Mouse (Mus musculus) embryonic fibroblast, embryonic 13.5 days (primary cell): Measurements from ENCODE around the gene Gucy1b2.

ENCODE experiments used
- CTCF ChIP-seq: IDR thresholded peaks from 2 replicates; pipeline ENCODE4 v1.5.1; 2011; ENCODE audit warnings: mild to moderate bottlenecking, control low read depth, low read length, moderate library complexity, borderline replicate concordance; ENCODE audit not compliant: insufficient read depth
- POLR2A ChIP-seq: IDR thresholded peaks from 2 replicates; pipeline ENCODE4 v1.6.1; 2011; ENCODE audit warnings: low read depth, mild to moderate bottlenecking, control low read depth, low read length, moderate library complexity

DNA sequence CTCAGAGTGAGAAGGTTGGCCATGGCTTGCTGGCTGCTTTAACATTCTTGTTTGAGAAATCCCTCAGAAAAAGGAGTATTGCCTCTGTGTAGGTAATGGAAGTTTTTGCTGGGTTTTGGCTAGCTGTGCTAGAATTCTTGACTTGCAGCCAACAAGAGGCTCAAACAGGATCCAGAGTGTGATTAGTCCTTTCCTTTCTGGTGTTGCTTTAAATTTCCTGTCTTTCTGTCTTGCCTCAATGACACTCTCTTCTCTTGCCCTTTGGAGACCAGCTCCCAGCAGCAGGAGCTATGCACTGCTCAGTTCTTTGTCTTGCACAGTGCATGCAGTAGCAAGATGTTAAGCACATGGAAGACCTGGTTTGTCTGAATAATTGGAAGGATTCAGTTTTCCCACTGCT lies 80.4 kb downstream of the Gucy1b2 start:
- no peak for TF ChIP-seq POLR2A
- no peak for TF ChIP-seq CTCF
